Mouse (Mus musculus) heart, embryonic 15.5 days (tissue): Measurements from ENCODE around the gene AI413582. TPM values are rescaled to one million over a fixed set of nuclear protein-coding genes. Genes with fewer than 3 reads are reported as not detected.

Source experiments
- ATAC-seq: fragments of 200-750 bp; cut with Nextera tagmentation; replicated peaks from 2 replicates; pipeline ENCODE4 v1.8.0; 2017; ENCODE audit warnings: low read depth, moderate TSS enrichment; ENCODE audit not compliant: insufficient number of reproducible peaks, insufficient read depth, low FRiP score
- H3K27ac ChIP-seq: fragments of 300-500 bp; sonication (generic); 2 replicates; pipeline ENCODE4 v1.5.1; 2015; ENCODE audit warnings: mild to moderate bottlenecking, inconsistent platforms
- H3K27me3 ChIP-seq: fragments of 300-500 bp; sonication (generic); 2 replicates; pipeline ENCODE4 v1.6.1; 2015; ENCODE audit warnings: inconsistent platforms
- H3K36me3 ChIP-seq: fragments of 300-500 bp; sonication (generic); 2 replicates; pipeline ENCODE4 v1.6.1; 2015; ENCODE audit warnings: mild to moderate bottlenecking, inconsistent platforms
- H3K4me1 ChIP-seq: fragments of 300-500 bp; sonication (generic); replicated peaks from 2 replicates; pipeline ENCODE4 v1.6.1; 2015; ENCODE audit warnings: inconsistent platforms
- H3K4me2 ChIP-seq: fragments of 300-500 bp; sonication (generic); 2 replicates; pipeline ENCODE4 v1.6.1; 2015; ENCODE audit warnings: inconsistent platforms, mild to moderate bottlenecking, moderate library complexity
- H3K4me3 ChIP-seq: fragments of 300-500 bp; sonication (generic); 2 replicates; pipeline ENCODE4 v1.5.1; 2015; ENCODE audit warnings: mild to moderate bottlenecking, inconsistent platforms
- H3K9ac ChIP-seq: fragments of 300-500 bp; sonication (generic); 2 replicates; pipeline ENCODE4 v1.6.1; 2015; ENCODE audit warnings: mild to moderate bottlenecking, inconsistent platforms
- H3K9me3 ChIP-seq: fragments of 300-500 bp; sonication (generic); replicated peaks from 2 replicates; pipeline ENCODE4 v1.6.1; 2016; ENCODE audit warnings: inconsistent platforms
- WGBS: fragments of 180-500 bp; shearing (Covaris S2); methylation state at CpG from one replicate; pipeline ENCODE4 v1.1.7; 2015; ENCODE audit warnings: mixed read lengths; 5-methylcytosine and 5-hydroxymethylcytosine counted together
- polyA plus RNA-seq: library from polyadenylated mRNA; unstranded; fragments of >200 nt; fragmentation: Nextera tagmentation; extraction: Ambion mirVana; gene quantifications from 2 replicates; pipeline ENCODE4 v1.2.1, GENCODE M21; 2015

AI413582 gene
- polyA plus RNA-seq, 1 experiment from 2014 or later: 14.5 TPM

DNA sequence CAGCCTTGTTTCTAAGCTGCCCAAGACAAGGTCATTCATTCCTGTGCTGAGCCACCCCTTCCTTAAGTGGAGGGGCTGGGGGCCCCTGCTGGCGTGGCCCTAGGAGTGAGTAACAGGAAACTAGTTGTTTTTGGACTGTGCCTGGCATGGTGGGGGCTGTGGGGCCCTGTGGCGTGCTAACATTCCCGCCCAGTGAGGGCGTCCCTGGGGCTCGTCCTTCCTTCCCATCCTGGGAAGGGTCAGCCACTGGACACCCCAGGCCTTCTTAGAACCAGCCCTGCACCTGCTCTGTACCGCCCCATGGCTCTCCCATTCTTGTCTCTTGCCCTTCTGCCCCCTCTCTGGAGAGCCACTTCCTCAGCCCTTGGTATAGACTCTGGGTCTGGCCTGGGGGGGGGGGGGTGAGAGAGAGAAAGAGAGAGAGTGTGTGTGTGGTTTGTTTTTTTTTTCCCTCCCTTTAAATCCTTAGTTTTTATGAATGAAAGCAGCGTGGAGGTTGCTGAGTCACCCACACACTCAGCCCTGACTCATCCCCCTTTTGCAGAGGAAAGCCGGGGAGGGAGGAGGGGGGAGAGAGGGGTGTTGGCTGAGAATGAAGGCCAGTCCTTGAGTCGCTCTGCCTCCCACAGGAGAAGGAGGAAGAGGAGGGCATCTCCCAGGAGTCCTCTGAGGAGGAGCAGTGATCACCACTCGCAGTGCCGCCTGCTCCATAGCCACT is 3.6 kb downstream of the AI413582 start:
- H3K27ac ChIP-seq: no peak overlapping the region
- H3K4me2 ChIP-seq: no peak overlapping the region
- no peaks in the 10 kb centered on the region for H3K9me3 ChIP-seq
- H3K9ac ChIP-seq: no peak overlapping the region
- WGBS: 50% methylated on average over 10 of the region's 11 CpGs
- no peak for ATAC-seq
- no peaks in the 10 kb centered on the region for H3K36me3 ChIP-seq
- no peak overlapping the region for H3K4me3 ChIP-seq
- no peaks in the 10 kb centered on the region for H3K27me3 ChIP-seq
- peaks cover 53% of the 10 kb centered on the region for H3K4me1 ChIP-seq

DNA sequence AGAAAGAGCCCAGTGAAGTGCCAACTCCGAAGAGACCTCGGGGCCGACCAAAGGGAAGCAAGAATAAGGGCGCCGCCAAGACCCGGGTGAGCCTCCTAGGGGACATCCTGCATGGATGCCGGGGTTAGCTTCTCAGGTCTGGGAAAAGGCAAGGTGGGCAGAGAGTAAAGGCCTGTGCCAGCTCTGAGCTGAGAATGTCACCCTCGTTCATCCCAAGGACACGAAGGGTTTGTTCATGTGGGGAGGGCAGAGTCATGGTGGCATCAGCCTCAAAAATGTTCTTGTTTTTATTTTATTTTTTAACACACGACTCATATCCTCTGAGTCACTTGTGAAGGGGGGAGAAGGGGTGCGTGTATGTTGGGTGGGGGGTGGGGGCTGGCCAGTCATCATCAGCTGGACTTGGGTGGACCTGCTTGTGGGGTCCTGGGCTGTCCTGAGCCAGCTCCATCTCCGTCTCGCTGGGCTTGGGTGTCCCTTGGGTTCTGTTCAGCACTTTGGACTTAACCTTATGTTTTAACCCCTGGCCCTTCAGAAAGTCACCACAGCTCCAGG is 4.6 kb downstream of the AI413582 start:
- WGBS: 83% methylated on average over 13 of the region's 13 CpGs
- Histone ChIP-seq H3K4me2 (no peak overlapping the region), H3K27me3 (no peaks in the 10 kb centered on the region), H3K4me3 (no peak overlapping the region), H3K27ac (no peak overlapping the region), H3K9me3 (no peaks in the 10 kb centered on the region), H3K9ac (no peak overlapping the region), H3K4me1 (peaks cover 48% of the 10 kb centered on the region), H3K36me3 (no peaks in the 10 kb centered on the region)
- ATAC-seq: no peak

DNA sequence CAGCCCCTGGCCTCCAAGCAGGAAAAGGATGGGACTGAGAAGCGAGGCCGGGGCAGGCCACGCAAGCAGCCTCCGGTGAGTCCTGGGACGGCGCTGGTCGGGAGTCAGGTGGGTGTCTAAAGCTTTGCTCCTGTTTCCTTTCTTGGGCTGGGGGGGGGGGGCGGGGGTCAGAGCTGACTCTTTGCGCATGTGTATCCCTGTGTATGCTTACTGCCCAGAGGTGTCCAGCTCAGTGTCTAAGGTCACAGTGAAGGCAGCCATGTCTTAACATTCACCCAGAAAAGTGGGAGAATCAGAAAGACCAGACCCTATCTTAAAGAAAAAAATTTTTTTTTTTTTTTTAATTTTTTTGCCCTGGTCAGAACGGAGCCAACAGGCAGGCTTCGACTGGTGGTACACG is 6.0 kb downstream of the AI413582 start:
- Histone ChIP-seq H3K27me3 (no peaks in the 10 kb centered on the region), H3K9me3 (no peaks in the 10 kb centered on the region), H3K4me3 (no peak overlapping the region), H3K36me3 (no peaks in the 10 kb centered on the region), H3K4me1 (peaks cover 52% of the 10 kb centered on the region), H3K27ac (no peak overlapping the region), H3K9ac (no peak overlapping the region), H3K4me2 (peak overlapping the region; percentile 90; the same call in 1 of the 2 replicates)
- no peak for ATAC-seq
- WGBS: 81% methylated on average over 12 of the region's 12 CpGs

DNA sequence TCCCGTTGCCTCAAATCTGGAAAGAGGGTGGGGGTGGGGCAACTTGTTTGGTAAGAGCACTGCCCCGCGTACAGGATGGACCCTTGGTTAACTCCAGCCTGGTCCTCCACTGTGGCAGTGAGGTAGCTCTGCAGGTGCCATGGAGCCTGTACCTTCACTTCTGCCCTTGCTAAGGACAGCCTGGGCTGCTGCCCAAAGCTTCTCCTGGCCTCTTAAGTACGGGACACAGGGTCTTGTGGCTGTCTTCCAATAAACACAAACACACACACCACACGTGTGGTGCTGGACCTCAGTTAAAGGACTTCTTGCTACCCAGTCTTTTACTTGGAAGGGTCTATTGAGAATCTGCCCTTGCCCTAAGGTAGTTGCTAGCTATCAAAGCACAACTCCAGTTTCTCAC is 6.7 kb downstream of the AI413582 start:
- 0 out of 2 replicates have a peak overlapping the region, but pooled peaks have one; percentile 6 for H3K9ac ChIP-seq
- WGBS: 21% methylated on average over 5 of the region's 5 CpGs
- H3K4me1 ChIP-seq: peaks cover 50% of the 10 kb centered on the region
- H3K9me3 ChIP-seq: no peaks in the 10 kb centered on the region
- peak overlapping the region; percentile 90 for H3K4me2 ChIP-seq
- no peak overlapping the region for H3K27ac ChIP-seq
- peak overlapping the region; percentile 83; the same call in 1 of the 2 replicates for H3K4me3 ChIP-seq
- H3K36me3 ChIP-seq: no peaks in the 10 kb centered on the region
- ATAC-seq: no peak
- no peaks in the 10 kb centered on the region for H3K27me3 ChIP-seq

DNA sequence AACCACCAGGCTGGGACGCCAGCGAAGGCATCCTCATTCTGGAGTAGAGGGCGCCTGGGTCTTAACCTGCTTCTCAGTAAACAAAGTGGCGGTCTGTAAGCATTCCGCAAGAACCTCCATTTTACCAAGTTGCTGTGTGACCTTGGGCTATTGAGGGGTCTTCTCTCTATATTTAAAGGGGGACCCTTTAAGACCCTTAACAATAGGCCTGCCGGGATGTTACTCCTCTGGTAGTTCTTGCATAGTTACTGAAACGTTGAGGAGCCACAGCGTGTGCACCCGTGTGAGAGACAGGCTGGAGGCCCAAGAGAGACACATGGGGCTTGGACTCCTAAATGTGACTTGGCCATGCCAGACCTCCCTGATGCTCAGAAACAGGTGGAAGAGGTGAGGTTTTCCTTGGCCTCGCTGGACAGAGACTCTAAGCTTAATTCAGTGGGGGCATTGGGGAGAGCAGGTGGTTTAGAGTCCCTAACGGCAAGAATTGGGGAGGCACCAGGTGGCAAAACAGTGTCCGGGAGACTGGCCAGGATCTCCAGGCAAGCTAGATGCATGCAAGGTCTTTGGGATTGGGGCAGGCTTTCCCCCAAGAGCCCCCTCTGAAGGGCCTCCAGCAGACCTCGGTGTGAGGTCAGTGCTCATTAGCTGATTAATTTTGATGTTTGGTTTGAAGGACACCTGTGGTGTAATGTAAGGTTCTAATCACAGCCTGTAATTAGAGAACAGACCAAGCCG is 7.5 kb downstream of the AI413582 start:
- H3K36me3 ChIP-seq: no peaks in the 10 kb centered on the region
- peaks cover 49% of the 10 kb centered on the region for H3K4me1 ChIP-seq
- peak overlapping the region; percentile 92 for H3K9ac ChIP-seq
- peak overlapping the region; percentile 83 for H3K4me3 ChIP-seq
- ATAC-seq: no peak
- no peaks in the 10 kb centered on the region for H3K27me3 ChIP-seq
- H3K9me3 ChIP-seq: no peaks in the 10 kb centered on the region
- H3K27ac ChIP-seq: peak overlapping the region; percentile 96
- peak overlapping the region; percentile 90 for H3K4me2 ChIP-seq
- 16% methylated on average over 14 of the region's 14 CpGs for WGBS

DNA sequence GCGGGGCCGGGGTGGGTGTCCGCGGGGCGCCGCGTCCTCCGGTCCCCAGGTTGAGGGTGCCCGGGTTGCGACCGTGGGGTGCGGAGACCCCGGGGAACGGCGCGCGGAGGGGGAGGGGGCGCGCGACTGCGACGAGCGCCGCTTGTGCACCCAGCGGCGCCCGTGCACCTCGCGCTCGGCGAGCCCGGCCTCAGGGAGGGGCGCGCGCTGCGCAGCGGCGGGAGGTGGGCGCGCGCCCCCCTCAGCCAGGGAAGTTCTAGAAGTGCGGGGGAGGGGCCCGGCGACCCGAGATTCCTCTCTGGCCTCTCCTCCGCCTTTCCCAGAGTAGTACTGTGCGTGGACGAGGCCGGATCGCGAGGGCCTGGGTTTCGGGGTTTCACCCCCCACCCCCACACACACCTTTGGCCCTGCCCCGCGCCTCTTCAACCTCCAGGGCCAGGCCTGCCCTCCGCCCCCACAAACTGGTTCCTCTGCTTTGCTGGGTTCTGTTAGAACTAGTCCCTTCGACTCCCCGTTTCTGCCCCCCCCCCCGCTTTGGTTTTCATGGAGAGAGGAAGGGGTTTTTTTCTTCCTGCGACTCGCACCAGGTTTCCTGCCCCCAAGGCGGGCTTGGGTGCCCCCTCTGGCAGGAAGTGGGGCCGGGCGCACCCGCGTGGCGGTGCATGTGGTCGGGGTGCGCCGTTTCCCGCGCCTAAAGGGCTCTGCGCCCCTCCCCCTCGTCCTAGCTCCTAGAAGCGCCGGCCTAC is 8.2 kb downstream of the AI413582 start:
- H3K9me3 ChIP-seq: no peaks in the 10 kb centered on the region
- peak overlapping the region; percentile 83 for H3K4me3 ChIP-seq
- peak overlapping the region; percentile 90 for H3K4me2 ChIP-seq
- ATAC-seq: peak; percentile 33
- peak overlapping the region; percentile 92 for H3K9ac ChIP-seq
- peak overlapping the region; percentile 96 for H3K27ac ChIP-seq
- peaks cover 49% of the 10 kb centered on the region for H3K4me1 ChIP-seq
- H3K27me3 ChIP-seq: no peaks in the 10 kb centered on the region
- no peaks in the 10 kb centered on the region for H3K36me3 ChIP-seq
- under 1% methylated on average over 66 of the region's 75 CpGs for whole genome bisulfite sequencing

DNA sequence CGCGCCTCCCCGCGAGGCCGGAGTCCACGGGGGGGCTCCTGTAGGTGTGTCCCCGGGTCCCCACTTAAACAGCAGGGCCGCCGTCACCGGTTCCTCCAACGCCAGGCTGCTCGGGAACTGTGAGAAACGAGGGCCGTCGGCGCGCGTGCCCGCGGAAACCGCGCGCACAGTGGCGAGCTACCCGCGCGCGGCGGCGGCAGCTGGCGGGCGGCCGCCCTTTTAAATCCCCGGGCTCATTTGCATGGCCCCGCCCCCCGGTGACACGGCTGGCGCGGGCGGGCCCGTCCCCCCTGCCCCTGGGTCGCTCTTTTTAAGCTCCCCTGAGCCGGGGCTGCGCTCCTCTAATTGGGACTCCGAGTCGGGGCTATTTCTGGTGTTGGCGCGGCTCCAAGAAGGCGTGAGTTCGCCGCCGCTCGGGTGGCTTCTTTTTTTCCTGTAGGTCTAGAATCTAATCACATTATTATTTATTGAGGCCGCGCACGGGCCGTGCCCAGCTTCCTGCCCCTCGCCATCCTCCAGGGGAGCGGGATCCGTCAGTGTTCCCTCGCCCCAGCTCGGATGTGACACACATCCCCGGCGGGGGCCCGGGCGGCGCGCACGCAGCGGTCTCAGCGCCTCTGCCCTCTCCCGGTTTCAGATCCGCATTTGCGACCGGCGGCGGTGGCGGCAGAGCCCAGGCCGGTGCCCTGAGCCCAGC is 9.1 kb downstream of the AI413582 start, which contains the start of gene Hmga1:
Gene Hmga1, plus strand, starts transcription at position 183 of the 697 bp plus-strand sequence.
- WGBS: under 1% methylated on average over 79 of the region's 79 CpGs
- peaks cover 44% of the 10 kb centered on the region for H3K4me1 ChIP-seq

DNA sequence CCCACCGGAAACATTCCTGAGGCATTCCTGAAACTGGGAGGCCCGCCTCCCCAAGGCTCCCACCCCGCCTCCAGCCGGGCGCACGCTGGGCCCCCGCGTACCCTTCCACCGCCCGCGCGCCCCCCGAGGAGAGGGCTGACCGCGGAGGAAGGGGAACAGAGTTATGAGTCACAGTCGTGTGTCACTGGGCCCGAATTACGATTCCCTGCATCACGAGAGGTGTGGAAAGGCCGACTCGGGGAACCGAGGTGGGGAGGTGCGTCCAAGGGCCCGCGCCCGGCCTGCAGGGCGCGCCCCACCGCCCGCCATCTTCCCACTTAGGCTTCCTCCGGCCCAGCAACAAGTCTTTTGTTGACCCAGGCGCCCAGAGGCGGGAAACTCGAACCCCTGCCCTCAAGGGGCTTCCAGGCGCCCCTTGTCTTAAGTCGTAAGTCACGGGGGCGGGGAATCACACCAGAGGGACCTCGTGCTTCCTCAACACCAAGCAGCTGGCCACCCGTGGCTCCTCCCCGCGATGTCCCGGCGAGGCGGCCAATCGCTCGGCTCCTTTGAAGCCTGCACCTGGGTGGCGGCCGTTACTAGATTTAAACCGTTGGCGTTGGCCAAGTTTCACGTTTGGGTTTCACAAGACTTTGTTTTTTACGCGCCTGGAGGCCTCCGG is 9.9 kb downstream of the AI413582 start:
- no peaks in the 10 kb centered on the region for H3K9me3 ChIP-seq
- no peaks in the 10 kb centered on the region for H3K36me3 ChIP-seq
- H3K4me3 ChIP-seq: peak overlapping the region; percentile 83
- peak overlapping the region; percentile 92 for H3K9ac ChIP-seq
- H3K27me3 ChIP-seq: peaks cover 3% of the 10 kb centered on the region; the same call in 1 of the 2 replicates
- peaks cover 41% of the 10 kb centered on the region for H3K4me1 ChIP-seq
- peak overlapping the region; percentile 90 for H3K4me2 ChIP-seq
- WGBS: under 1% methylated on average over 55 of the region's 55 CpGs
- peak overlapping the region; percentile 96 for H3K27ac ChIP-seq
- ATAC-seq: peak; percentile 27; the same call in 1 of the 2 replicates

More for the DNA sequence above, 9.1 kb downstream of the AI413582 start, which contains the start of gene Hmga1:
- no peaks in the 10 kb centered on the region for H3K9me3 ChIP-seq
- ATAC-seq: peak; percentile 79
- H3K36me3 ChIP-seq: no peaks in the 10 kb centered on the region
- no peaks in the 10 kb centered on the region for H3K27me3 ChIP-seq
- peak within 1 kb of the TSS; percentile 90 for H3K4me2 ChIP-seq
- H3K4me3 ChIP-seq: peak within 1 kb of the TSS; percentile 83
- peak within 1 kb of the TSS; percentile 92 for H3K9ac ChIP-seq
- H3K27ac ChIP-seq: peak within 1 kb of the TSS; percentile 96

DNA sequence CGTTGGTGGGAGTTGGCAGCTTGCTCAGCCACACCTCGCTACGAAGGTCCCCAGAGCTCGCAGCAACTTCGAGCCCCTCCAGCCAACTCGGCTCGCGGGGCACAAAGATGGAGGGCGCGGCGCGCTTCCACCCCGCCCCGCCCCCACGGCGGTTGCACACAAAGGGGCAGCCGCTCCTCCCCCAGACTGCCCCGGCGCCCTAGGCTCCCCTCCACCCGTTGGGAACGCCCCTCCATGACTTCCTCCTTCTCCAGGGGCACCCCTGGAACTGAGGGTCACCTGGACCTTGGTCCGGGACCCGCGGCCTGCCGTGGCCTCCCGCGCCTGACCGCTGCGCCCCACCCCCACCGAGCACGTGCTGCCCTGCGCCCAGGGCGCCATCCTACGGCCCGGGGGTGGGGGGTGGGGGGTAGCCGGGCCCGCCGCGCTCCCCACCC is 10.5 kb downstream of the AI413582 start:
- peaks cover 4% of the 10 kb centered on the region; the same call in 1 of the 2 replicates for H3K27me3 ChIP-seq
- peak overlapping the region; percentile 96 for H3K27ac ChIP-seq
- peak overlapping the region; percentile 92 for H3K9ac ChIP-seq
- peak; percentile 14; the same call in 1 of the 2 replicates for ATAC-seq
- H3K4me3 ChIP-seq: peak overlapping the region; percentile 83
- no peaks in the 10 kb centered on the region for H3K9me3 ChIP-seq
- H3K4me2 ChIP-seq: peak overlapping the region; percentile 90
- whole genome bisulfite sequencing: 3% methylated on average over 37 of the region's 39 CpGs
- peaks cover 41% of the 10 kb centered on the region for H3K4me1 ChIP-seq
- no peaks in the 10 kb centered on the region for H3K36me3 ChIP-seq
